Mouse (Mus musculus): ENCODE measurements around the gene Gm4631.
"Not testable (repeated sequence)": the region's sequence is repeated elsewhere in the genome, so short reads cannot be mapped to it uniquely, and the experiment has no call there.

The Gm4631 gene

GRCm38 (mm10) chr2:175338097-175338496 is at the start of gene Gm4631:
Gene Gm4631 (minus strand): TSS chr2:175338197.
- DNase-seq (ENCODE audit: extremely low read depth, low read depth) = not testable (repeated sequence)

- DNase-seq (ENCODE audit: extremely low read depth, low read depth) = not testable (repeated sequence)
Observed at GRCm38 (mm10) chr2:175372136-175372535, 34.1 kb upstream of the Gm4631 start, which contains the start of gene Zfp968. Gene Zfp968 (plus strand): TSS chr2:175372436.

GRCm38 (mm10) chr2:175274825-175275224 is 63.2 kb downstream of the Gm4631 start, which contains the start of gene Gm14440:
Gene Gm14440 (plus strand): TSS chr2:175275125.
- DNase-seq (ENCODE audit: extremely low read depth, low read depth) = not testable (repeated sequence)
